Mouse (Mus musculus): ENCODE measurements at regions not wholly inside any gene's neighbourhood (a gene's known extent, or its start where the extent isn't known, plus 50 kb on each side); places are given as distances from the start of the nearest gene placed in this dataset.

DNA sequence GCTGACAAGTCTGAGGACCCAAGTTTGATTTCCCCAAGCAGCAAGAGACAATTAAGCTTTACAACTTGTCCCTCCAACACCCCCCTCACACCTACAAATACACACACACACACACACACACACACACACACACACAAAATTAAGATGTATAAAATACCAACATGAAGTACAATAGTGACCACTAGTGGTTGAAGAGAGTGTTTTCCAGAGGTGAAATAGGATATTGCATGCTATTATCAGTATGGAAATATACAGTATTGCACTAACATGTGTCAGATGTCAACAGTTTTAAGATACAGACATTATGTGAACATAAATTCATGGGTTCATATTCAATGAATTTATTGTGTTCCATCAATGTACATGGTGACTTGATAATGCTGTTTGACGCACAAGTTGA, 685.7 kb upstream of the Cdh6 start:
- peak; percentile 35 for DNase-seq (ENCODE audit: low read depth)

DNA sequence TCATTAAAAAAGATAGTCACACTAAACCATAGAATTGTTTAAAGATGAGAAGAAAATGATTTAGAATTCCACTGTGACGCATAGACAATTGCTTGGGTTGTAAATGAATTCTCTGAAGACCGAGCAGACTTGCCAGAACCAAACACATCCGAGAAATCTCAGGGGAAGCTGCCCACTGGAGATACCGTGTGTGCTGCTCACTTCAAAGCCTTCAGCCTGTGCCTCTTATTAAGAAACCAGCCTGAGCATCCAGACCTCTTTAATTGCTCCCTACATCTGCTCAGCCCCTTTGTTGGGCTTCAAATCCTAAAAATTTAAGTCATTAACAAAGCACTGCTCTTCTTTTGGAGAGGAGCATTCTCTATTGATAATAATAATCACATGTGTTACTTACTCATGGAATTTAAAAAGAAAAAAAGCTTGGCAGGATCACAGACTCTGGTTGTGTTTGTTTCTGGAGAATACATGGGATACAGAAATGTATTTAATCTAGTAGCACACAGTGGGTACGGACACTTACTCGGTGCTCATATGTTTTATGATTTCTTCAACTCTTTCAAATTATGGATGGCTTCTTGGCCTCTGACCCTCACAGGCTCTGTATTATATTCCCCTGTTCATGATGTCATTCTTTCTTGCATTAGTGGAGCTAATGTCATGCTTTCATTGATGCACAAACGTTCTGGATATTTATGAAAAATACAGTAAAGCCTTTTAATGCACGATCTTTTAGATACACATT, 680.8 kb upstream of the Cdh6 start:
- no peak for DNase-seq (ENCODE audit: low read depth)

Data from 416B (cell line).